Comparison of ENCODE assay signal across 22 mouse cellular contexts in genomic region chr5:30594953-30595560, GRCm38 (mm10). TPM values are rescaled to one million over a fixed set of nuclear protein-coding genes. Genes with fewer than 3 reads are reported as not detected.
DNase-seq lines count a peak whose midpoint lies in the region; ATAC-seq lines count a peak whose summit lies in the region.
"Had no signal": no experiment of that assay in that cellular context is flagged by ENCODE, and none has a peak within 500 bp of the region (broad histone marks: within the 10 kb centered on the region; RNA-seq: fewer than 3 reads in every experiment).

No protein-coding gene starts in this region.

- no peak overlapping the region for H3K4me3 ChIP-seq in heart, embryonic 15.5 days
- H3K4me3 ChIP-seq in lung, embryonic 15.5 days: no peak overlapping the region
- H3K4me3 ChIP-seq: forebrain, embryonic 15.5 days; limb, embryonic 12.5 days; neural tube, embryonic 13.5 days had no signal

- intact Hi-C loops in heart, postnatal 25 days (cut with DNase I): no loop called here

- ATAC-seq in heart, embryonic 15.5 days (replicated peaks; ENCODE audit: insufficient number of reproducible peaks, insufficient read depth, low FRiP score, low read depth): no peak
- ATAC-seq in lung, embryonic 15.5 days (ENCODE audit: borderline replicate concordance, extremely low read depth, low FRiP score, low TSS enrichment): no peak
- ATAC-seq: forebrain, embryonic 15.5 days had no signal

- DNase-seq in adrenal gland, postnatal 36 days: peak; percentile 46 to 75
- DNase-seq in adrenal gland, postnatal 25 days: no peak
- DNase-seq in heart, postnatal 25 days (ENCODE audit: low spot score): no peak
- no peak for DNase-seq in lung, adult 18-20 months
- peak; percentile 28 for DNase-seq in embryo, embryonic 10.5 days (ENCODE audit: low spot score)
- DNase-seq in right cerebral cortex, adult 2 months (ENCODE audit: low spot score in 2 of 2): no peak
- DNase-seq: cerebellum, adult 8-10 months; lung, adult 2 months had no signal

- peaks cover 6% of the 10 kb centered on the region; the same call in 1 of the 2 replicates for H3K27me3 ChIP-seq in heart, embryonic 15.5 days
- peaks cover 9% of the 10 kb centered on the region for H3K27me3 ChIP-seq in lung, embryonic 15.5 days
- H3K27me3 ChIP-seq: forebrain, embryonic 15.5 days had no signal

- H3K36me3 ChIP-seq in heart, embryonic 15.5 days: no peaks in the 10 kb centered on the region
- no peaks in the 10 kb centered on the region for H3K36me3 ChIP-seq in lung, embryonic 15.5 days
- H3K36me3 ChIP-seq: forebrain, embryonic 15.5 days; G1E; limb, embryonic 12.5 days; neural tube, embryonic 13.5 days had no signal

- H3K9ac ChIP-seq in heart, embryonic 15.5 days: no peak overlapping the region
- H3K9ac ChIP-seq in lung, embryonic 15.5 days: no peak overlapping the region
- H3K9ac ChIP-seq: forebrain, embryonic 15.5 days; limb, embryonic 12.5 days; neural tube, embryonic 13.5 days had no signal

- H3K4me1 ChIP-seq in heart, embryonic 15.5 days (replicated peaks): peaks cover 59% of the 10 kb centered on the region
- peaks cover 50% of the 10 kb centered on the region for H3K4me1 ChIP-seq in lung, embryonic 15.5 days
- H3K4me1 ChIP-seq: forebrain, embryonic 15.5 days had no signal

- 30% methylated on average over 6 of the region's 6 CpGs for WGBS in heart, embryonic 15.5 days
- 39% methylated on average over 6 of the region's 6 CpGs for WGBS in lung, embryonic 15.5 days

- peak overlapping the region; percentile 83 for H3K27ac ChIP-seq in heart, embryonic 15.5 days
- peak overlapping the region; percentile 76; the same call in 1 of the 2 replicates for H3K27ac ChIP-seq in lung, embryonic 15.5 days
- H3K27ac ChIP-seq: forebrain, embryonic 15.5 days; limb, embryonic 12.5 days; neural tube, embryonic 13.5 days had no signal

- no peak overlapping the region for H3K4me2 ChIP-seq in heart, embryonic 15.5 days
- no peak overlapping the region for H3K4me2 ChIP-seq in lung, embryonic 15.5 days
- H3K4me2 ChIP-seq: forebrain, embryonic 15.5 days; limb, embryonic 12.5 days; neural tube, embryonic 13.5 days had no signal

- no peaks in the 10 kb centered on the region for H3K9me3 ChIP-seq in heart, embryonic 15.5 days (replicated peaks)
- H3K9me3 ChIP-seq in lung, embryonic 15.5 days: no peaks in the 10 kb centered on the region
- H3K9me3 ChIP-seq: forebrain, embryonic 15.5 days; G1E; limb, embryonic 12.5 days; neural tube, embryonic 13.5 days had no signal

RNA-seq across cellular contexts. Expression of gene Kcnk3, which starts 7.1 kb away (rescaled TPM):
- 1,000 to 10,000 TPM; 1,187 to 1,472 TPM for total RNA-seq in adrenal gland, postnatal 36 days (2021)
- 1,220 and 1,477 TPM in 2 replicates for total RNA-seq in adrenal gland, postnatal 25 days (2021)
- 16.5 and 27.5 TPM in 2 replicates for polyA plus RNA-seq in heart, embryonic 15.5 days (2015; fragmentation: Nextera tagmentation; extraction: Ambion mirVana)
- 100 to 1,000 TPM; 250 to 251 TPM for total RNA-seq in heart, postnatal 25 days (2021)
- 21.5 and 23.1 TPM in 2 replicates for polyA plus RNA-seq in lung, embryonic 15.5 days (2015; fragmentation: Nextera tagmentation; extraction: Ambion mirVana)
- total RNA-seq: granulocyte monocyte progenitor cell, adult 5-6 weeks; megakaryocyte, adult 5-6 weeks had no signal
- polyA plus RNA-seq: C2C12, G1E had no signal

RNA-seq across cellular contexts. Expression of gene Cib4, which starts 49.4 kb away (rescaled TPM):
- total RNA-seq in adrenal gland, postnatal 36 days (2021): 1 to 10 TPM; 1.4 to 4.0 TPM
- total RNA-seq in adrenal gland, postnatal 25 days (2021): 2.2 TPM in 2 replicates
- not detected in 2 replicates for polyA plus RNA-seq in heart, embryonic 15.5 days (2015; fragmentation: Nextera tagmentation; extraction: Ambion mirVana)
- not detected for total RNA-seq in heart, postnatal 25 days (2021)
- polyA plus RNA-seq in lung, embryonic 15.5 days (2015; fragmentation: Nextera tagmentation; extraction: Ambion mirVana): 0.26 TPM in 1 of 2 replicates, not detected in the other
- total RNA-seq: G1E; gastrocnemius, adult 18-20 months; granulocyte monocyte progenitor cell, adult 5-6 weeks; left cerebral cortex, adult 8-10 months; megakaryocyte, adult 5-6 weeks had no signal
- polyA plus RNA-seq: brain, embryonic 14.5 days; C2C12; cortical plate, adult 2 months; forebrain, embryonic 15.5 days; G1E; kidney, embryonic 16.5 days; limb, embryonic 12.5 days; neural tube, embryonic 13.5 days had no signal

RNA-seq across cellular contexts. Expression of gene Slc35f6, which starts 52.7 kb away (rescaled TPM):
- 10 to 100 TPM; 40.0 to 47.2 TPM for total RNA-seq in adrenal gland, postnatal 36 days (2021)
- total RNA-seq in adrenal gland, postnatal 25 days (2021): 51.4 and 52.6 TPM in 2 replicates
- polyA plus RNA-seq in heart, embryonic 15.5 days (2015; fragmentation: Nextera tagmentation; extraction: Ambion mirVana): 22.2 and 28.2 TPM in 2 replicates
- total RNA-seq in heart, postnatal 25 days (2021): 10 to 100 TPM; 44.1 to 47.2 TPM
- polyA plus RNA-seq in lung, embryonic 15.5 days (2015; fragmentation: Nextera tagmentation; extraction: Ambion mirVana): 26.1 and 28.6 TPM in 2 replicates

Comparison
In these comparisons a context has a peak if more than half of its experiments do, and no peak if none do; other contexts are left out.
1. DNase-seq: peak in adrenal gland, postnatal 36 days (2 of 2) and embryo, embryonic 10.5 days (single experiment); none in adrenal gland, postnatal 25 days (single experiment), heart, postnatal 25 days (single experiment), lung, adult 18-20 months (0 of 2) and right cerebral cortex, adult 2 months (0 of 2).